Mouse (Mus musculus): ENCODE measurements around the gene Ice1.

GRCm38 (mm10) chr13:70676243-70677183 lies 39.1 kb upstream of the Ice1 start:
- TF ChIP-seq POLR2A (IDR thresholded peaks at IDR 0.05; ENCODE audit: borderline replicate concordance, low read depth, low read length) (no peak), CTCF (IDR thresholded peaks at IDR 0.05; ENCODE audit: low read depth, low read length) (no peak)
